Mouse (Mus musculus): Measurements from ENCODE around the gene Fam234a. TPM values are rescaled to one million over a fixed set of nuclear protein-coding genes. Genes with fewer than 3 reads are reported as not detected.
"Not testable (repeated sequence)": the region's sequence is repeated elsewhere in the genome, so short reads cannot be mapped to it uniquely, and the experiment has no call there.

The Fam234a gene
- polyA plus RNA-seq, 1 experiment from 2014 or later: 29.1 TPM

DNA sequence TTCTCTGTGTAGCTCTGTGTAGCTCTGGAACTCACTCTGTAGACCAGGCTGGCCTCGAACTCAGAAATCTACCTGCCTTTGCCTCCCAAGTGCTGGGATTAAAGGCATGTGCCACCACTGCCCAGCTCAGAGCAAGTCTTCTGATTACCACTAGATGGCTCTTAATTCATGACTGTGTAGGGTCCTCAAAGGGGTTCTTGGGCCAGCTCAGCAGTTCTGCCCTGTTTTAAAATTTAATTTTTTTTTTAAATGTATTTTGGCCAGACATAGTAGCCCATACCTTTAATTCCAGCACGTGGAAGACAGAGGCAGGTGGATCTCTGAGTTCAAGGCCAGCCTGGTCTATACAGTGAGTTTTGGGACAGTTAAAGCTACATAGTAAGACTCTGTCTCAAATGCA is 68.8 kb downstream of the Fam234a start:
- 86% methylated on average over 2 of the region's 2 CpGs for WGBS
- H3K27me3 ChIP-seq (ENCODE audit: control insufficient read depth, insufficient read depth, low read length); H3K4me2 ChIP-seq (ENCODE audit: low read length); H3K4me3 ChIP-seq (replicated peaks; ENCODE audit: low read depth, low read length); DNase-seq; H3K9ac ChIP-seq (replicated peaks; ENCODE audit: low read length); ATAC-seq (ENCODE audit: low FRiP score, low TSS enrichment); H3K4me1 ChIP-seq (ENCODE audit: control insufficient read depth, insufficient read depth, low read length); H3K27ac ChIP-seq (replicated peaks; ENCODE audit: low read depth, low read length); H3K9me3 ChIP-seq (ENCODE audit: control insufficient read depth, low read length): not testable (repeated sequence)
- peaks cover 21% of the 10 kb centered on the region for H3K36me3 ChIP-seq (ENCODE audit: control insufficient read depth, insufficient read depth, low read length)

DNA sequence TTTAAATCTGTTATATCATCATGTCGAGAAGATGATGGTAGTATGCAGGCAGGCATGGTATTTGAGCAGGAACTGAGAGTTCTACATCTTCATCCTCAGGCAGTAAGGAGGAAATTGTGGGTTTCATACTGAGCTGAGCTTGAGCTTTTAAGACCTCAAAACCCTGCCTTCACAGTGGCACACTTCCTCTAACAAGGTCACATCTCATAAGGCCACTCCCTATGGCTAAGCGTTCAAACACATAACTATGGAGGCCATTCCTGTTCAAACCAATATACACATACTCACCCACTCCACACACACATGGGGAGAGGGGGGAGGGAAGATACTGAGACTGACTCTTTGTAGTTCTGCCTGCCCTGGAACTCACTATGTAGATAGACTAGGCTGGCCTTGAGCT is 76.0 kb downstream of the Fam234a start:
- H3K4me2 ChIP-seq (ENCODE audit: low read length): no peak overlapping the region
- no peaks in the 10 kb centered on the region for H3K27me3 ChIP-seq (ENCODE audit: control insufficient read depth, insufficient read depth, low read length)
- H3K4me1 ChIP-seq (ENCODE audit: control insufficient read depth, insufficient read depth, low read length): no peaks in the 10 kb centered on the region
- H3K9ac ChIP-seq (replicated peaks; ENCODE audit: low read length): no peak overlapping the region
- no peak overlapping the region for H3K27ac ChIP-seq (replicated peaks; ENCODE audit: low read depth, low read length)
- H3K4me3 ChIP-seq (replicated peaks; ENCODE audit: low read depth, low read length): no peak overlapping the region
- H3K9me3 ChIP-seq (ENCODE audit: control insufficient read depth, low read length): no peaks in the 10 kb centered on the region
- no peak for DNase-seq
- no peak for ATAC-seq (ENCODE audit: low FRiP score, low TSS enrichment)
- H3K36me3 ChIP-seq (ENCODE audit: control insufficient read depth, insufficient read depth, low read length): no peaks in the 10 kb centered on the region
- 94% methylated on average over 2 of the region's 2 CpGs for WGBS

DNA sequence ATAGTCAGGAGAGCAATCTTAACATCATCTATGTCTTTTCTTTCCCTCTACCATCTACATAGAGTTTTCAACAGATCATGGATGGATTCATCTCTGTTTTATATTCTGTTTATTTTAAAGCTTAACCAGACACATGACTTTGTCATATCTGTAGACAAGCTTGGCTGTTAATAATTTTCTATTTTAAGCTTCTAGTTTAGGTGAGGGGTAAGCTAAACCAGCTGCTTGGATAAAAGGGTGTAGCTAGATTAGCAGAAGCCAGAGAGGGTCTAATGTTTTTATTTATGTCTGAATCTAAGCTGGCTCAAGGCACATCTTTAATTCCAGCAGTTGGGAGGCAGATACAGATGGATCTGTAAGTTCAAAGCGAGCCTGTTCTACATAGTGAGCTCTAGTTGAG is 81.3 kb downstream of the Fam234a start:
- DNase-seq (no peak), ATAC-seq (ENCODE audit: low FRiP score, low TSS enrichment) (no peak)
- Histone ChIP-seq H3K4me3 (replicated peaks; ENCODE audit: low read depth, low read length) (no peak overlapping the region), H3K4me1 (ENCODE audit: control insufficient read depth, insufficient read depth, low read length) (no peaks in the 10 kb centered on the region), H3K9ac (replicated peaks; ENCODE audit: low read length) (no peak overlapping the region), H3K27me3 (ENCODE audit: control insufficient read depth, insufficient read depth, low read length) (no peaks in the 10 kb centered on the region), H3K36me3 (ENCODE audit: control insufficient read depth, insufficient read depth, low read length) (no peaks in the 10 kb centered on the region), H3K9me3 (ENCODE audit: control insufficient read depth, low read length) (no peaks in the 10 kb centered on the region), H3K27ac (replicated peaks; ENCODE audit: low read depth, low read length) (no peak overlapping the region), H3K4me2 (ENCODE audit: low read length) (no peak overlapping the region)
- WGBS: 100% methylated on average over 1 of the region's 1 CpGs

Other genes starting within 250 kb of the Fam234a start
- 27.4 and 28.6 TPM in 2 replicates for gene Rab11fip3, start 174.7 kb downstream of the Fam234a start, polyA plus RNA-seq (2014; fragmentation: Nextera tagmentation; extraction: Ambion mirVana)
- gene Decr2, start 153.9 kb downstream of the Fam234a start, polyA plus RNA-seq (2014; fragmentation: Nextera tagmentation; extraction: Ambion mirVana): 21.0 and 21.5 TPM in 2 replicates
- 17.5 and 23.7 TPM in 2 replicates for gene Nme4, start 148.6 kb downstream of the Fam234a start, polyA plus RNA-seq (2014; fragmentation: Nextera tagmentation; extraction: Ambion mirVana)
- 2.4 and 2.9 TPM in 2 replicates for gene Tmem8, start 130.9 kb downstream of the Fam234a start, polyA plus RNA-seq (2014; fragmentation: Nextera tagmentation; extraction: Ambion mirVana)
- gene Mrpl28, start 120.7 kb downstream of the Fam234a start, polyA plus RNA-seq (2014; fragmentation: Nextera tagmentation; extraction: Ambion mirVana): 170 and 190 TPM in 2 replicates
- 13.4 and 16.9 TPM in 2 replicates for gene Axin1, start 105.6 kb downstream of the Fam234a start, polyA plus RNA-seq (2014; fragmentation: Nextera tagmentation; extraction: Ambion mirVana)
- gene Pdia2, start 45.2 kb downstream of the Fam234a start, polyA plus RNA-seq (2014; fragmentation: Nextera tagmentation; extraction: Ambion mirVana): not detected in 2 replicates
- 2.6 and 5.2 TPM in 2 replicates for gene Rgs11, start 41.3 kb downstream of the Fam234a start, polyA plus RNA-seq (2014; fragmentation: Nextera tagmentation; extraction: Ambion mirVana)
- 72.7 and 124 TPM in 2 replicates for gene Arhgdig, start 36.5 kb downstream of the Fam234a start, polyA plus RNA-seq (2014; fragmentation: Nextera tagmentation; extraction: Ambion mirVana)
- gene Luc7l, start 8.7 kb upstream of the Fam234a start, polyA plus RNA-seq (2014; fragmentation: Nextera tagmentation; extraction: Ambion mirVana): 85.7 and 119 TPM in 2 replicates
- 1.6 and 3.6 TPM in 2 replicates for gene Neurl1b, start 170.6 kb upstream of the Fam234a start, polyA plus RNA-seq (2014; fragmentation: Nextera tagmentation; extraction: Ambion mirVana)

Data from midbrain, embryonic 14.5 days (tissue).